Mouse (Mus musculus) liver, adult 2 months (tissue): ENCODE data around the gene Odf3l1.

Experiments
- CTCF ChIP-seq: fragments of 200-500 bp; IDR thresholded peaks from 2 replicates; pipeline ENCODE4 v1.5.1; 2011; ENCODE audit warnings: low read depth, low read length, control low read depth
- POLR2A ChIP-seq: fragments of 200-500 bp; IDR thresholded peaks from 2 replicates; pipeline ENCODE4 v1.6.1; 2011; ENCODE audit warnings: low read length, control low read depth; ENCODE audit not compliant: insufficient read depth; ENCODE audit errors: extremely low read depth

- TF ChIP-seq POLR2A (no peak), CTCF (no peak)
Measured at GRCm38 (mm10) chr9:56810916-56811315, 53.6 kb downstream of the Odf3l1 start.
